Mouse (Mus musculus): ENCODE measurements at regions not wholly inside any gene's neighbourhood (a gene's known extent, or its start where the extent isn't known, plus 50 kb on each side); places are given as distances from the start of the nearest gene placed in this dataset.
A peak's percentile ranks its signal among the peaks of the same experiment; 100 is the strongest.

DNA sequence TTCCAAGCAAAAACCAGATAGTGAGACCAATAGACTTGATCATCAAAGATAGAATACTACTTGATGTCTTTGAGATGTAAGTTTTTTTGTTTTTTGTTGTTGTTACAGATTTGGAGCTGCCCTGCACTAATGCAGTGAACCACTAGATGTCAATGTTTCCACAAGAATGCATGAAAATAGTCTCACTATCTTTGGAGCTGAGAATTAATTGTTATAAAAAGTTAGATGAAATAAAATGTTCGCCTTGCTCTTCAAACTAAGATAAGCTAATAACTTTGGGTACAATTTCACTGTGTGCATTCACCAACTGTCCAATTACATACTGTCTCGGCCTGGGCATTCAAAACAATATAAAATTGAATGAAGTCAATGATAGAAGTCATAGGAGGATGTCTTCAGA, 223.2 kb upstream of the Agtr1b start:
- no peak for DNase-seq (ENCODE audit: low read depth, low spot score)

DNA sequence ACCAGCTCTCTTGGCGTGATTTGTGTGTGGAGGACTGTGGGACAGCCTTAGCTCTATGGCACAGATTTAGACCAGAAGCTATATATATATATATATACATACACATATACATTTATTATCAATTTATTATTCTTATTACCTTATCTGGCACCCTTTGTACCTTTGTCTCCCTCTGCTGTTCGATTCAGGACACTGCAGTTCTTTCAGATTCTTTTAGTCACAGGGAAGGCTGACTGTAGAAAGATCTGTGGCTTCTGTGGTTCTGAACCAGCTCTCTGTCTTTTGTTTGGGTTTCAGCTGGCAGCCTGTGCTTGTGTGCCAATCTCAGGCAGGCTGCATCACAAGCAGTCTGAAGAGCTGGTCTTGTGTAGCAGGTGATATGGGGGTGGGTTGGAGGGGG, 184.6 kb upstream of the Agtr1b start:
- DNase-seq (ENCODE audit: low read depth, low spot score), result no peak

DNA sequence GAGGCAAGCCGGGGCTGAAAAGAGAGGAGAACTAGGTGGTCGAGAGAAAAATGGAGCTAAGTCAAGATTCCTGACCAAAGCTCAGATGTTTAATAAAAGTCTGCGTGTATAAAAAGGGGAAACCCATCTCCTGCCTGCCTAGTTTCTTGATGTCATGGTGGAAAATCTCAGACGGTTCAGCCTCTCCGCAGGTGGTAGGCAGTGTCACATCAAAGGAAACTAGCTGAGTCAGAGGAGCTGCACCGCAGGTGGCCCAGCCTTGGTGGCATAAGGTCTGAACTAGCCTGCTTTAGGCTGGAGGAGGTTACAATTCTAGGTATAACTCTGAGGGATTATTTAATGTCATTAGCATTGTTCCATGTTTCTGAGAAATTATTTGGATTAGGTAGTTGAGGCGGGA, 177.0 kb upstream of the Agtr1b start:
- no peak for DNase-seq (ENCODE audit: low read depth, low spot score)

DNA sequence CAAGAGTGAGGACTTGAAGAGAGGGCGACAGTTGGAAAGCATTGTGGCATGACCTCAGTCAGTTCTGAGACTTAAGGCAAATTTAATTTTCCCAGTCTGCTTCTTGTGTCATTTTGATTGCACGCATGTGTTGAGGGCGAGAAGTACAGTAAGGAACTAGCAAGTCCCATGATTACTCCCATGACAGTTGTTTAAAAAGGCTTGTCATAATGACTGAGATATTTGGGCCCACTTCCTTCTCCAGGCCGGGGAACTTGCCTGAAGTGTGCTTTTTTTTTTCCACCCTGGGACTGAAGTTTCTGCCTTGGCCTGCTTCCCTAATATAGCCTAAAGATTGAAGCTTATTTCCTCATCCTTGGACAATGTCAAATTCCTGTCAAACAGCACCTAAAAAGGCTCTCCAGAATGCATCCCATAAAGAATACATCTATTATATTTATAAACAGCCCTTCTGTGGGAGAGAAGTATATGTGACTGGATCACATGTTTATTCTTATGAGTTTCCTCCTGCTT, 171.6 kb upstream of the Agtr1b start:
- DNase-seq (ENCODE audit: low read depth, low spot score), result no peak

DNA sequence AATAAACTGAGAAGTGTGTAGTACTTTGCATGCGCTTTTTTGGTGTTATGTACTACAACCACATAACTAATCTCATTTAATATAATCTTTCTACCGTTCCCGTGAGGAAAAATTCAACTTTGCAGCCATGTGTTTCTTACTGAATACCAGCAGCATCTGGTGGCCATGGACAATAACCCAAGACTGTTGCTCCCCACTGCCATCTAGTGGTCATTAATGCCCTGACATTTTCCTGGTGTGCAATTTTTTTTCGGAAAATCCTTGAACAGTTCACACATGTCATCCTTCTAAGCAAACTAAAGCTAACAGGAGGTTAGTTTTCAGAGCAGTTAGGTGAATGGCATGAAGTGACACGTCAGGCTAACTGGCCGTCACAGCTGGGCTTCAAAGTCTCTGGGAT, 153.8 kb upstream of the Agtr1b start:
- no peak for DNase-seq (ENCODE audit: low read depth, low spot score)

DNA sequence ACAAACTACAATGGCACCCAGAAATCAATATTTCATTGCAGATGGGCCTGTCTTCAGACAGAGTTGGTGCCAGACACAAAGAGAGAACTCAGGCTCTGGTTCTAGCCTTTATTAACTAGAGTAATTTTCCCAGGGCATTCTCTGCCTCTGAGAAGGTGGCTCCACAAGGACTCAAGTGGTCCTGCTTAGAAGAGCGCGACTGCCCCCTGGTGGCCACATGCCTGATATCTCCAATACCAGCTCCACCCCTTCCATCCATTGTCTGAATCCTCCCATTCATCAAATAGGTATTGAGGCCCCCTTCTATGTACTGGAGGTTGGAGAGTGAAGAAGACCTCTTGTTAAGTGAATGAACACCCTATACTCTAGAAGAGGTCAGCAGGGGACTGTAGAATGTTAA, 142.2 kb upstream of the Agtr1b start:
- DNase-seq (ENCODE audit: low read depth, low spot score), result peak; percentile 24

DNA sequence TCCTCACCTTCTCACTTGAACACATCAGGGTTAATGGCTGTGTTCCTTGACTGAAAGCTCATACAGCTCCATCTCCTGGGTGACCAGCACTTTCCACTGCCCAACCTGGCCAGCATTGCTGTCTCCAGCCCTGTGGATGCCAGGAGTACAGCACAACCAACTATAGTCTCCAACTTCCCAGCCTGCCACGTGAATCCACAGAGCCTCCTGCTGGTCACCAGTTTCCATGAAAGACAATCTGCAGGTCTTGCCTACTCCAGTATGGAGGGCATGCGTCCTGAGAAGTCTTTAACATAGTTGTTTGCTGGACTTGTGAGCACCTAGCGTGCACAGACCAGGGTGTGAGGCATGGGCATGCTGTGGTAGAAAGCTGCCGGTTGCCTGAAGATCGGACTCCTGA, 138.6 kb upstream of the Agtr1b start:
- no peak for DNase-seq (ENCODE audit: low read depth, low spot score)

All from c-Kit-negative CD71-positive TER-119-positive erythroid progenitor cells, embryonic 14.5 days (primary cell).